Mouse (Mus musculus) liver, adult 2 months (tissue): Measurements from ENCODE around the gene Tgm5.

Source experiments
- CTCF ChIP-seq: fragments of 200-500 bp; IDR thresholded peaks from 2 replicates; pipeline ENCODE4 v1.5.1; 2011; ENCODE audit warnings: low read depth, low read length, control low read depth
- POLR2A ChIP-seq: fragments of 200-500 bp; IDR thresholded peaks from 2 replicates; pipeline ENCODE4 v1.6.1; 2011; ENCODE audit warnings: low read length, control low read depth; ENCODE audit not compliant: insufficient read depth; ENCODE audit errors: extremely low read depth

- TF ChIP-seq CTCF (no peak), POLR2A (no peak)
Observed at GRCm38 (mm10) chr2:121016226-121016625, 69.4 kb downstream of the Tgm5 start.
